Mouse (Mus musculus): ENCODE data around the gene 9130213A22Rik.

DNA sequence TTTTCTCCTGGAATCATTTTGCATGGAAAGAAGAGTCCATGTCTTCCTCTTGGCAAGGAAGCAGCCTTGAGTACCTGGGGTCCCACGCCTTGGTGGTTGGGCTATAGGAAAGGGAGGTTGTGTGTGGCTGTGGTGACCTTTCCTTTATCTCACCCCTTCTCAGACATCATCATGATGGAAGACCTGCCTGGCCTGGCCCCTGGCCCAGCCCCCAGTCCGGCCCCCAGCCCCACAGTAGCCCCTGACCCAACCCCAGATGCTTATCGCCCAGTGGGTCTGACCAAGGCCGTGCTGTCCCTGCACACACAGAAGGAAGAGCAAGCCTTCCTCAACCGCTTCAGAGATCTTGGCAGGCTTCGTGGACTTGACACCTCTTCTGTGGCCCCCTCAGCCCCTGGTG is 17.2 kb downstream of the 9130213A22Rik start:
- no peak for TF ChIP-seq CTCF (IDR thresholded peaks at IDR 0.05; ENCODE audit: low read depth)
- TF ChIP-seq EP300 (IDR thresholded peaks at IDR 0.05; ENCODE audit: low read depth): no peak
